Mouse (Mus musculus): Measurements from ENCODE around the gene Xlr5a. TPM values are rescaled to one million over a fixed set of nuclear protein-coding genes. Genes with fewer than 3 reads are reported as not detected.
"Not testable (repeated sequence)": the region's sequence is repeated elsewhere in the genome, so short reads cannot be mapped to it uniquely, and the experiment has no call there.

The Xlr5a gene
- not detected for total RNA-seq (2021)
- long read RNA-seq, experiment 1: 0 reads
- long read RNA-seq, experiment 2: 0 reads

DNA sequence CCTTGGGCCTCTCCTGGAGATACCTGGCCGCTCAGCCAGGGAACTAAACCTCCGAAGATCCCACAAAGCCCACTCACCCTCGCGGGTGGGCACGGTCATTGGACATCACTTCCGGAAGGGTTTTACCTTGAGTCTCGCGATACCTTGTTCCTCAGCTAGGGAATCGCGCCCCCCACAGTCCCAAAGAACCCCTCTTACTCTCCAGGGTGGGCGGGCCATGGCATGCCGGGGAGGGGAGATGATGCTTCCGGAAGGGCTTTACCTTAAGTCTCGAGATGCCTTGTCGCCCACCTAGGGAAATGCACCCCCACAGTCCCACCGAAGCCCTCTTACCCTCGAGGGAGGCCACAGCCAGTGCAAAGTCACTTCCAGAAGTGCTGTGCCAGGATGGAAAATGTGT is at the start of gene Xlr5a, which contains the start of gene Xlr5c:
Xlr5a (minus strand) TSS at position 101 of the 400 bp plus-strand sequence.
Xlr5c (minus strand) TSS at position 101 of the 400 bp plus-strand sequence.
- not testable (repeated sequence) for DNase-seq

DNA sequence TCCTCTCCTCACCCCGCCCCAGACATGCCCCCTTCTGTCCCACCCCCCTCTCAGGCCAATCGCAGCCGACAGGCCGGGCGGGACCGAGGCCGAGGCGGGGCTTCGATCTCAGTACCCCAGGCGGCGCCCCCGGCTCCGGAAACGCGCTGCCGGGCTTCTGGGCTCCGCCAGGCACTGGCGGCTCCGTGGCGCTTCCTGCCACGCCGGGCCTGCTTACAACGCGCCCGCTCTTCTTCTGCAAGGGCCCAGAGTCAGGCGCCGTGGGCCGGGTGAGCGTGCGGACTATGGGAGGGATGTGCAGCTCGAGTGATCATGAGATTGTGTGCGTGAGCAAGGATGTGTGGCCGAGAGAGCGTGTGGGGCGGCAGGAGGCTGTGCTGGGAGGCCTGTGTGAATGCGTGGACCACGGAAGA is 49.7 kb upstream of the Xlr5a start, which contains the start of gene Zfp275:
Zfp275 (plus strand) TSS at position 139 of the 413 bp plus-strand sequence.
- peak; percentile 82 for DNase-seq

DNA sequence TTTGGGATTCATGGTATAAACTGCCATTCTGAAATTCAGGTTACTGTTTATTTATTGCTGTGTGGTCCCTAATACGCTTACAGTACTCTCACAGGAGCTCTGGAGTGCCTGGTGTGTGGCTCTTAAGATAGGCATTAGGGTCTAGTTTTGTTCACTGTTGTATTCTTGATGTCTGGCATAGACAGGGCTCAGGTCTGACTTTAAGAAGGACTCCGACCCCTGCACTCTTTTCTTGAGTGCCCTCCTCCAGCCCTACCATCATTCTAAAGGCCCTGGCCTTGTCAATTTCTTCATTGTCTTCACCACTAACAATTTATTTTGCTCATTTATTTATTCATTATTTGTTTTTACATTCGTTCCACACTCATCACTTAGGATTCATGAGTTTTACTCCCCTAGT is 49.3 kb upstream of the Xlr5a start:
- DNase-seq: no peak

DNA sequence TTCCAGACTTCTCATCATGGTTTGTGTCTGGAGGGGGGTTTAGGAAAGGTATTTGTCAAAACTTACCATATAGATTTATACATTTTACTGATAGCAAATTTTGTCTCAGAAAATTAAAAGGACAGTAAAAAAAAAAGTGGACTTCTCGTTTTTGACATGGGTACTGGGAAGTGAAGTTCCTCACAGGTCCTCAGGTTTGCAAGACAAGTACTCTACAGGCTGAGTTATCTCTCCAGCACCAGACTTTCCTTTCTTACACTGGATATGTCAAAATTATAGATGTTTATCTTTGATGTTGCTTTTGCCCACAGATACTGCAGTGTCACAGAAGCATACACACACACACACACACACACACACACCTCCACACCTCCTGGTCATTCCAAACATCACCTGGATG is 48.7 kb upstream of the Xlr5a start:
- no peak for DNase-seq

DNA sequence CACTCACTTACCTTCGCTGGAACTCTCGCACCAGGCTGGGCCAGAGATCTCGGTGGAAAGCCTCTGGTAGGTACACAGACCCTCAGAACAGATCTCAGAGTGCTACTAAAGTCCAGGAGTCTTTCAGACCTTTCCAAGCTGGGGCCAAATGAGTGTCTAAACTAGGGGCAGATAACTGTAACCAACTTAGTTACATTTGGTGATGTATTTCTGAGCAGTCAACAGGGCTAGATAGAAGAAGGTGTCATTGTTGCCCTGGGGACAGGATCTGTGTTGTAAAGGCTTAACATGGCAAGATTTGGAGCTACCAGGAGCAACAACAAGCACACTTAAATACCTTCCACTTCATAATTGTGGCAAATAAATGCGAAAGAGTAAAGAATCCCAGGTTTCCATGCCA is 44.0 kb upstream of the Xlr5a start, which contains the start of gene Gm45015:
Gm45015 (minus strand) TSS at position 101 of the 400 bp plus-strand sequence.
- DNase-seq: no peak

DNA sequence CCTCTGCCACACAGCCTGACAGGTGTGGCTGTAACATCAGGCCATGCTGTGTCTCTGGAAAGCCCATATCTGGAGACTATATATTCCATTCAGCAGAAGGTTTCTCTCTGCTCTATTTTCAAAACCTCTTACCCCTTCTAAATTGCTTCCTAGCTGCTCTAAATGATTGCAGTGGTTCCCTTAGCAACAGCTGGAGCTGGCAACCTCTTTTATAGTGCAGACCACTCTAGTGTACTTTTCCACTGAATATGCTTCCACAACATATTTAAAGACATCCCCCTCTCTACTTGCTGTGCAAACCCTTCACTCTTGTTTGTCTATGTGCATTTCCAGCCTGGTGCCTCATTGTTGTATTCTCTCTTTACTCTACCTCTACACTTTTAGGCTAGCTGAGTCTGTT is 40.8 kb upstream of the Xlr5a start:
- no peak for DNase-seq

DNA sequence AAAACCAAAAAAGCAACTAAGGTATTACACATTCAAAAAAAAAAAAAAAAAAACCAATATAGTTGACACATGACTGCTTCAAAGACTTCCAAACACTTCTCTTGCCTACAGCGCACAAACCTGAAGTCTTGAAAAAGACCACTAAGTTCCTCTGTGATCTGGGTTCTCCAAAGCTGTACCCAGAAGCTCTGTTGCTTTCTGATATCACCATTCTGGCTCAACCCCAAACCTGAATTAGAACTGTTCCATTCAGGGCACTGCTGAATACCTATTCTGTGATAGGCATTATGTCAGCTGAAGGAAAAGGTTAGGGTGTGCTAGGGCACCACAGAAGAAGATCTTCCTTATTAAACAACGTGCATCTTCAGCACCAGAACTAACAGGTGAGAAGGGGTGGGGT is 34.4 kb upstream of the Xlr5a start:
- DNase-seq: no peak

DNA sequence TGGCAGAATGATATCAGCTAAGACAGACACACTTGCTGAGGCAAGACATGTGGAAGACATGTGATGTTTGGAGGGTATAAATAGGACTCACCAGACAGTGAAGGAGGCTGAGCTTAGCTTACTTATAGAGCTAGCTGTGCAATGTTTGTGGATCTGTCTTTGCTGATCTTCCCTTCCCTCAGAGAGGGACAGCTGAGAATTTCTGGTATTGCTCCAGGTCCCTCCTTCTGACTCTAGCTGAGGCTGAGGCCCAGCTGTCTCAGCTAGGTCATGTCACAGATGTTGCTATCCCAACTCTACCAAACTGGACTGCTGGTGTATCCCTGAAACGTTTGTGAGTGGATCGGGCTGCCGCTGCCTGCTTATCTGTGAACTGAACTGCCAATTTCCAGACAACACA is 28.3 kb upstream of the Xlr5a start:
- DNase-seq: no peak

DNA sequence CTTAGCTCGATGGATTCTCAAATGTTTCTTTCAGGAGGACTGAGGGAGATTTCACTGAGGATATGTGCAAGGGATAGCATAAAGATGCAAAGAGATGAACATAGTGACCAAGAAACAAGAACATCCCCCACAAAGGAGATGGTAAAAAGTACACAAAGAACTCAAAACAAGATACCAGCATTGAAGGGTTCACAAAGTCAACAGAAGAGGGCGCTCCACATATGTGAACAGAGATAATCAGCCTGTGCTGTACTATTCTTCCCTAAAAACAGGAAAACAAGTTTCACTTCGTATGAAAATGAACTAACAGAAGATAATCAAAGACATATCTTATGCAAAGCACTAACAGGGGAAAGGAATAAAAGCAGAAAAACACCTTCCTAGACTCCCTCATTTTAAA is 19.7 kb upstream of the Xlr5a start:
- no peak for DNase-seq

DNA sequence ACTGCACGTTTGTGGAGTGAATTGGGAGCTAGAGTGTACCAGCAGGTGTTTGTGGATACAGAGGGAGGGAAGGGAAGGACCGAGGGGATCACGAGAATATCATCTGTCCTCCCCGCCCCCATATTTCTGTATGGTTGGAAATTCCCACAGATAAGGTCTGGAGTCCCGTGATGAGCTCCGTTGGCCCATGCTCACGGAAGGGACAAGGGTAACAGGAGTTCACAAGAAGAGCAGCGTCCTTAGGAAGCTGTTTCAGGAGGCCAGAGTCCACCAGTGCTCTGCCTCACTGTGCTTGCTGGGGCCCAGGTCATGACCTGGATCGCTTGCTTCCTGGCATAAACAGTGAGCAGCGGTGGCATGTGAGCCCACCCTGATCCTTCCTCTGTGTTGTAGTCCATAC is 3.0 kb upstream of the Xlr5a start:
- DNase-seq: not testable (repeated sequence)

DNA sequence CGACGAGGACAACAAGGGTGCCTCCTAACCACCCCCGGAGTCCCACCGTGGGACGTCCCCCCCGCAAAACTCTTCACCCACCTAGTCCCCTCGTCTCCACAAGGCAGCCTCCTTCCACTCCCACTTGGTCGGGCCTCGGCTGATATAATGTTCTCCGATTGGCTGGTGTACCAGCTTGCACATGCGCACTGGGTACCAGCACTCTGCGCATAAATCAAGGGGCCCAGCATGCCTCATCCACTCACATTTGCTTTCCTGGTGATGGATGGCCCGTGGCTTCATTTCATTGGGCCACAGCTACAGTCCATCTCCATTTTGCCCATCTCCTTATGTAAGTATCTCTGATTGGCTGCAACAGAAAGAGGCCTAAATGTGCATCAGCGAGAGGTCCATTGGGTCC is 27.5 kb downstream of the Xlr5a start, which contains the start of gene Xlr3c:
Xlr3c (minus strand) TSS at position 121 of the 400 bp plus-strand sequence.
- not testable (repeated sequence) for DNase-seq

DNA sequence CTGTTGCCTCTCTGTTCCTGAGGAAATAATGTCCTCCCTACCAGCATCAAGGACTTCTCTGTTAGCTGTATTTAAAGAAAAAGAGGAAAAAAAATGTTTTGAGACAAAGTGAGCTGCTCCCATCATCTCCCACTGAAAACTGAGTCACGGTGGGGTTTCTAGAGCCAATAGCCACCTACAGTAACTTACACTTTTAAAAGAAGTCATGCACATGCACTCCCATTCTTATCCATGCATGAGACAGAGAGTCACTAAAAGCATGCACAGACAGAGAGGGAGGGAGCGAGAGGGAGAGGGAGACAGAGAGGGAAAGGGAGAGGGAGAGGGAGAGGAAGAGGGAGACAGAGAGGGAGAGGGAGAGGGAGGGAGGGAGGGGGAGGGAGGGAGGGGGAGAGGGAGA is 30.3 kb downstream of the Xlr5a start:
- not testable (repeated sequence) for DNase-seq

DNA sequence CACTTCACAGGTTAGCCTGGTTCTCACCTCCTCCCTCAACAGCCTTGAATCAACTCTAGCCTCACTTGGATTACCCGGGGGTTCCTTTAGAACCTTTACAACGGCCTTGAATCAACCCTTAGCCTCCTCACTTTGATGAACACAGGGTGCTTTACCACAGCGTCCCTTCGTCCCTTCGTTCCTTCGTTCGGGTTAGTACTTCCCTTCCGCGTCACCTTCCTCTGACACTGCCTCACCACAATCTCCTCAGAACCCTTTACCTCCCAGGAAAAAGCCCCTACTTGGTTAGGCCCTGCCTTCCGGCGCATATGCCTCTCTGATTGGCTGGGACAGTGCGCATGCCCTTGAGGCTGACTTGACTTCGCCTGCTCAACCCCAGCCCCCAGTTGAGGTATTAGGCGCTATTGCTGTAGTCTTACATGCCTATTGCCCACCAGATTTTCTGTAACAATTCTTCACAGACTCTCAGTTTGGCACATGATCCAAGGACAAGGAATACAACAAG is 49.9 kb downstream of the Xlr5a start, which contains the start of gene Xlr4c:
Xlr4c (minus strand) TSS at position 310 of the 505 bp plus-strand sequence.
- not testable (repeated sequence) for DNase-seq

DNA sequence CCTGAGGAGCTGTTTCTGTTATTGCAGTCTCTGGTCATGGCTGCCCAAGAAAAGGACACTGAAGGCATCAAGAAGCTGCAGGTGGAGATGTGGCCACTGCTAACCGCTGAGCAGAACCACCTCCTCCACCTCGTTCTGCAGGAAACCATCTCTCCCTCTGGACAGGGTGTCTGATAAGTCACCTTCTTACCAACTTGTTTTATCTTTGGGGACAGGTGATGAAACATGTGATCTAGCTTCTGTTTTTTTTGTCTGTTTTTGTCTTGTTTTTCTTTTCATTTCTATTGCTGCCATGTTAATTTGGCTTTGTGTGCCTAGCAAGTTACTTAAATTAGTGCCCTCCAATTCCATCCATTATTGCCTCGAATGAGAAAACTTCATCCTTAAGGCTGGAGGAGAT is 63.5 kb downstream of the Xlr5a start:
- DNase-seq: no peak

DNA sequence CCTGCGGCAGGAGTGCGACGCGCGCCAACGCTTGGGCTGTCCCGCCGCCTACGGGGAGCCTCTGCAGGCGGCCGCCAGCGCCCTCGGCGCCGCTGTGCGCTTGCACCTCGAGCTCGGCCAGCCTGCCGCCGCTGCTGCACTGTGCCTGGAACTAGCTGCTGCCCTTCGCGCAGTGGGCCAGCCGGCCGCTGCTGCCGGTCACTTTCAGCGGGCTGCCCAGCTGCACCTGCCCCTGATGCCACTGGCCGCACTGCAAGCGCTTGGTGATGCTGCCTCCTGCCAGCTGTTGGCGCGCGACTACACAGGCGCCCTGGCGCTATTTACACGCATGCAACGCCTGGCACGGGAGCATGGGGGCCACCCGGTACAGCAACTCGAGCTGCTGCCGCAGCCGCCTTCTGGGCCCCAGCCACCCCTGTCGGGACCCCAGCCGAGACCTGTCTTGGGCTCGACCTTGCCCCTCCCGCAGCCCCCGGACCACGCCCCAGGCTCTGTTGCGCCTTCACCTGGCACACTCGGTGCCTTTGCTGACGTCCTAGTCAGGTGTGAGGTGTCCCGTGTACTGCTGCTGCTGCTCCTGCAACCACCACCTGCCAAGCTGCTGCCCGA is 64.1 kb downstream of the Xlr5a start:
- DNase-seq: peak; percentile 65

DNA sequence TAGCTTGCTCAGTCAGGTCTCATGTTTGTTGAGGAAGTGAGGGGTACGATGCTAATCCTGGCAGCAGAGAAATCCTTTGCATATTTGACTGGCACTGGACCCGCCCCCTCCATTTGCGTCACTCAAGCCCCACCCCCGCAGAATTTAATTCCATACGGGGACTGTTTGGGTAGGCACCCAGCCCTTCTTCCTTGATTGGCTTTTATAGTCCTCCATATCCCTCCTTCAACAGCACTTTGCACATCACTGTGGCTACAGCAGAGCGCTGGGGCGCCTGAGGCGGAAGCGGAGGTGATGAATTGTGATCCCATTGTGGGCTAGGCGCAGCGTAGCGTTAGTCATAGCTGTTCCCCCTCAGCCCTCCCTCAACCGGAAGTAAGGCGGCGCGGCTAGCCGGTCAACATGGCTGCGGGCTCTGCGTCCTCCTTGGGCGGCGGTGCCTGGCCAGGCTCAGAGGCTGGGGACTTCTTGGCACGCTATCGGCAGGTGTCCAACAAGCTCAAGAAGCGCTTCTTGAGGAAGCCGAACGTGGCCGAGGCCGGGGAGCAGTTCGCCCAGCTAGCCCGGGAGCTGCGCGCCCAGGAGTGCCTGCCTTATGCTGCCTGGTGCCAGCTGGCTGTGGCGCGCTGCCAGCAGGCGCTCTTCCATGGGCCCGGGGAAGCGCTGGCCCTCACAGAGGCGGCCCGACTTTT is 64.7 kb downstream of the Xlr5a start, which contains the start of gene F8a:
F8a (plus strand) TSS at position 378 of the 692 bp plus-strand sequence.
- DNase-seq: peak; percentile 78

DNA sequence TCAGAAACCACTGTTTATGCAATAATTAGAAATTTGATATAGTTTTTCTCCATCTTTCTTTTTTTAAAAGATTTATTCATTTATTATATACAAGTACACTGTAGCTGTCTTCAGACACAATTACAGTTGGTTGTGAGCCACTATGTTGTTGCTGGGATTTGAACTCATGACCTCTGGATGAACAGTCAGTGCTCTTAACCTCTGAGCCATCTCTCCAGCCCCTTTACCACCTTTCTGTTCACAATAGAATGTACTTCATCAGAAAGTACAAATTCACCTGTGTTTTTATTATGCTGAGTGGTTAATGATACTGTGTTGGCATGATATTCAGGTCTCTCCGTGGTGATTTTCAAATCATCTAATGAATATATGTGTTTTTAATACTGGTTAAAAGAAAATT is 67.4 kb downstream of the Xlr5a start:
- no peak for DNase-seq

DNA sequence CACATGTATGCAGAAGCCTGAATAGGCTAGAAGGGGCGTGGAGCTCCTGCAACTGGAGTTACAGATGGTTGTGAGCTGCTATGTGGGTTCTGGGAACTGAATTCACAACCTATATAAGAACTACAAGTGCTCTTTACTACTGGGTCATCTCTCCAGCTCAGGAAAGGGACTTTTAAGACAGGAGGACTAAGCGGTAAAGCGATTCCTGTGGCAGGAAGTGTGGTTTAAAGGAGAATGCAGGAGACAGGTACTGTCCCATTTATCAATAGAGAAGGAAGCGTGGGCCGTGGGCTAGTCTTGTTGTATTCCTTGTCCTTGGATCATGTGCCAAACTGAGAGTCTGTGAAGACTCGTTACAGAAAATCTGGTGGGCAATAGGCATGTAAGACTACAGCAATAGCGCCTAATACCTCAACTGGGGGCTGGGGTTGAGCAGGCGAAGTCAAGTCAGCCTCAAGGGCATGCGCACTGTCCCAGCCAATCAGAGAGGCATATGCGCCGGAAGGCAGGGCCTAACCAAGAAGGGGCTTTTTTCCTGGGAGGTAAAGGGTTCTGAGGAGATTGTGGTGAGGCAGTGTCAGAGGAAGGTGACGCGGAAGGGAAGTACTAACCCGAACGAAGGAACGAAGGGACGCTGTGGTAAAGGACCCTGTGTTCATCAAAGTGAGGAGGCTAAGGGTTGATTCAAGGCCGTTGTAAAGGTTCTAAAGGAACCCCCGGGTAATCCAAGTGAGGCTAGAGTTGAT is 78.8 kb downstream of the Xlr5a start, which contains the start of gene Xlr4b:
Xlr4b (plus strand) TSS at position 515 of the 746 bp plus-strand sequence.
- DNase-seq: not testable (repeated sequence)

DNA sequence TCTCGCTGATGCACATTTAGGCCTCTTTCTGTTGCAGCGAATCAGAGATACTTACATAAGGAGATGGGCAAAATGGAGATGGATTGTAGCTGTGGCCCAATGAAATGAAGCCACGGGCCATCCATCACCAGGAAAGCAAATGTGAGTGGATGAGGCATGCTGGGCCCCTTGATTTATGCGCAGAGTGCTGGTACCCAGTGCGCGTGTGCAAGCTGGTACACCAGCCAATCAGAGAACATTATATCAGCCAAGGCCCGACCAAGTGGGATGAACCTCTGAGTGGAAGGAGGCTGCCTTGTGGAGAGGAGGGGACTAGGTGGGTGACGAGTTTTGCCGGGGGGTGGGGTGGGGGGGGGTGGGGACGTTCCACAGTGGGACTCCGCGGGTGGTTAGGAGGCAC is 100.8 kb downstream of the Xlr5a start, which contains the start of gene Xlr3b:
Xlr3b (plus strand) TSS at position 274 of the 400 bp plus-strand sequence.
- not testable (repeated sequence) for DNase-seq

DNA sequence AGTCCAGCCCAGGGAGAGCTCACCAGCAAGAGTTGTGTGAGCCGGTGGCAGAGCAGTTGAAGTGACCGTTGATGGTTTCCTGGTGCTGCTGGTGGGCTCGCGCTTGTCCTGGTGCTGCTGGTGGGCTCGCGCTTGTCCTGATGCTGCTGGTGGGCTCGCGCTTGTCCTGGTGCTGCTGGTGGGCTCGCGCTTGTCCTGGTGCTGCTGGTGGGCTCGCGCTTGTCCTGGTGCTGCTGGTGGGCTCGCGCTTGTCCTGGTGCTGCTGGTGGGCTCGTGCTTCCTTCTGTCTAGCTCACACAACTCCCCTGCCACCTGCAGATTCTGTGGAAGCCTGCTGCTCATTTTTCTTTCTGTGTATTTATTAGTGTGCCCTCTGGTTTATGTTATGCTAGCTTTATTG is 115.9 kb downstream of the Xlr5a start, which contains the start of gene Spin2d:
Spin2d (minus strand) TSS at position 101 of the 400 bp plus-strand sequence.
- DNase-seq: not testable (repeated sequence)

DNA sequence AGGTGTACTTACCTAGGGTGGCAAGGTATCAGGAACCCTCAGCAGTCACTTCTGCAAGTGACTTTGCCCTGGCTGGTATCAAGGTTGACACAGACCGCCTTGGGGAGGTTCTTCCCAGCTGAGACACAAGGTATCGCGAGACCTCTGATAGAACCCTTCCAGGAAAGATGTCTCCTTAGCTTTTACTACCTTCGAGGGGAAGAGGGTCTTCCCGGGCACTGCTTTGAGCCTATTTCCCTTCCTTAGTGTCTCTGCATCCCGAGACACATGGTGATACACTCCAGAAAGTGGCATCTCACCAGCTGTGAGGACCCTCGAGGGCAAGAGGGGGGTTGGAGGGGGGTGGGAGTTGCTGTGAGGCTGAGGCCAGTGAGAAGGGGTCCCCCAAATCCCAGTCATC is 143.4 kb downstream of the Xlr5a start, which contains the start of gene DXBay18:
DXBay18 (minus strand) TSS at position 101 of the 400 bp plus-strand sequence.
- not testable (repeated sequence) for DNase-seq

DNA sequence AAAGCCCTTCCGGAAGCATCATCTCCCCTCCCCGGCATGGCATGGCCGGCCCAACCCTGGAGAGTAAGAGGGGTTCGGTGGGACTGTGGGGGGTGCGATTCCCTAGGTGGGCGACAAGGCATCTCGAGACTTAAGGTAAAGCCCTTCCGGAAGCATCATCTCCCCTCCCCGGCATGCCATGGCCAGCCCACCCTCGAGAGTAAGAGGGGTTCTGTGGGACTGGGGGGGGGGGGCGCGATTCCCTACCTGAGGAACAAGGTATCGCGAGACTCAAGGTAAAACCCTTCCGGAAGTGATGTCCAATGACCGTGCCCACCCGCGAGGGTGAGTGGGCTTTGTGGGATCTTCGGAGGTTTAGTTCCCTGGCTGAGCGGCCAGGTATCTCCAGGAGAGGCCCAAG is 144.3 kb downstream of the Xlr5a start, which contains the start of gene Xlr5b:
Xlr5b (plus strand) TSS at position 301 of the 400 bp plus-strand sequence.
- not testable (repeated sequence) for DNase-seq
